Mouse (Mus musculus) brain, embryonic 14.5 days (tissue): ENCODE data around the gene Casp3.

Source experiments
- CTCF ChIP-seq: fragments of 200-500 bp; IDR thresholded peaks from 2 replicates; pipeline ENCODE4 v1.5.1; 2012; ENCODE audit warnings: inconsistent platforms, mild to moderate bottlenecking, moderate library complexity, borderline replicate concordance; ENCODE audit not compliant: insufficient read depth, insufficient read length; ENCODE audit errors: extremely low read depth
- POLR2A ChIP-seq: fragments of 200-500 bp; IDR thresholded peaks from 2 replicates; pipeline ENCODE4 v1.6.1; 2012; ENCODE audit warnings: mild to moderate bottlenecking, inconsistent platforms, borderline replicate concordance; ENCODE audit not compliant: poor library complexity, insufficient read depth, insufficient read length, severe bottlenecking; ENCODE audit errors: extremely low read depth

- TF ChIP-seq CTCF: no peak
- no peak for TF ChIP-seq POLR2A
These were observed 43.1 kb upstream of the Casp3 start for GRCm38 (mm10) chr8:46573964-46574363.
